Mouse (Mus musculus) forelimb bud, embryonic 11.5 days (tissue): ENCODE measurements around the gene P2ry6.

Experiments used
- DNase-seq: peaks from one replicate; pipeline ENCODE4 v3.0.0-alpha.2; 2012; ENCODE audit warnings: low read depth, low spot score

P2ry6 gene

DNA sequence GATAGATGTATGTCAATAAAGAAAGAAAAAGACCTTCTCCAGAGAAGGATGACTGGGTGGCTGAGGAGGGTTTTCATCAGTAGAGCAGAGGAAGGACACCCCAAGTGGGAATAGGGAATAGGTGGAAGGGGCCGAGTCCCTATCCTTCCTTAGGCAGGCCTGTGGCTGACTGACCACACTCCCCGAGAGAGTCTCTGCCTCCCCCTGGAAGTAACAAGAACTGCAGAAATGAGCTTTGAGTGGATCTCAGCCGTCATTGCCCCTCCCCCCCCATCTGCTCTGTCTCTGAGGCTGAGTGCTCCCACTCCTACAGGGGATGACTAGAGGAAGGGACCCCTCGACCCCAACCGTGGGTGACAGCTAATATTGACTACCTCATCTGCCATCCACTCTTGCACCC is 33.3 kb downstream of the P2ry6 start:
- no peak for DNase-seq

DNA sequence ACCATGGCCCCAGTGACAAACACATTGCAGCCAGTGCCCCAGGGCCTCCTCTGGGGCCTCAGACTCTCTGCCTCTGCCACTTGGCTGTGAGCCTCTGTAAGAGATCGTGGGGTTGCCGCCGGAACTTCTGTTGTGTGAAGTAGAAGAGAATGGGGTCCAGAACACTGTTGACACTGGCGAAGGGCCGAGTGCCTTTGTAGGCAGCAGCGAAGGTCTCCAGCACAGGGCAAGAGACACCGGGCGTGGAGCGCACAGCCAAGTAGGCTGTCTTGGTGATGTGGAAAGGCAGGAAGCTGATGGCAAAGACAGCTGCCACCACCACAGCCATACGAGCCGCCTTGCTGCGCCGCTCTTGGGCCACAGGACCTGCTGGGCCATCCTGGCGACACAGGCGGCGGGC is 36.3 kb downstream of the P2ry6 start:
- DNase-seq: no peak

DNA sequence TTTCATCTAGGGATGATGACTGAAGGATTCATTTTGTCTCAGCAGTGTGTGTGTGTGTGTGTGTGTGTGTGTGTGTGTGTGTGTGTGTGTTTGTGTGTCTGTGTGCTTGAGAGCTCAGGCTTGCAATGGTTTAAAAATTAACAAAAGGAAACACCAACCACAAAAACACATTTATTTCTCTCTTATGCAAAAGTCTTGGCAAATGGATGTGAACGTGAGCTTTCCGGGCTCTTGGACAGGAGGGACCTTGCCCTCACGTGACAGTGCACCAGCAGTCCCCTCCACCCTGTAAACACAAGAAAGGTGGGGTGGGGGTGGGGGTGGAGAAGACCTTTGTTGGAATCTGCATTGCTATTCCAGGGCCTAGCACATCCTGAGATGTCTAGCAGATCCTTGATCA is 37.0 kb downstream of the P2ry6 start:
- DNase-seq: no peak

DNA sequence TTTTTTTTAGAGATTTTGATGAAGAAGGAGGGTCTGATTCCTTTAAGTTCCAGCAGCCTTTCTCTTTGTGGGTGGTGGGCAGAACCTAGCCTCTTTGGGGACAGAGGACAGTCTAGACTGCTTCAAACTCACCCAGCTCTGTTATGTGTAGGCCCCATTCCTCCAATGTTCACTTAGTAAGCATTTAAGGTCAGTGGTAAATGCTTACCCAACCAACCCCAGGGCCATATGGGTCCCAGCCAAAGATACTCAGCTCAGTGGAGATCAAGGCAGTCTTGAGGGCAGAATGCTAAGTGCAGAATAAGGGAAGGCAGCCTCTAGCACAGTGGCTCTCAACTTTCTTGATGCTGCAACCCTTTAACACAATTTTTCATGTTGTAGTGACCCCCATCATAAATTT is 40.9 kb downstream of the P2ry6 start:
- no peak for DNase-seq

DNA sequence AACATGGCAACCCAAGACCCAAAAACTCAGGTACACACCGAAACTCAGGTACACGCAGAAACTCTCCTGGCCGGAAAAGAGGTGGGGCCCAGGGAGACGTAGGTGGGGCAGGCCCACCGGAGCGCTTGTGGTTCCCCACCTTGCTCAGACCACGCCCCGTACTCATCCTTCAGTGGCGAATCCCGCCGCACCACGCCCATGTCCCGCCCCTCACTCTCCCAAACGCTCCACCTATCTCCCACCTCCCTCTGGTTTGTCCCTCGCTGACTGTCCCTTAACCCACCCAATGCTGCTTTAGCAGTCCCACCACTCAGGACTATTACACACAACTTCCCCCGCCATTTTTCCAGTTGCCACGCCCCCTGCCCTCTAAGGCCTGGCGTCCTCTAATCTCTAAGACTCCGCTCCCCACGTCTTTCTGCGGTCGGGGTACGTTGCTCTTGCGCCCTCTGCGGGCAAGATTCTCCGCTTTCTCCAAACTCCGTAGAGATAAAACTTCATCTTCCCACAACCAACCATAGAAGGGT is 41.9 kb downstream of the P2ry6 start:
- peak; percentile 95 for DNase-seq

DNA sequence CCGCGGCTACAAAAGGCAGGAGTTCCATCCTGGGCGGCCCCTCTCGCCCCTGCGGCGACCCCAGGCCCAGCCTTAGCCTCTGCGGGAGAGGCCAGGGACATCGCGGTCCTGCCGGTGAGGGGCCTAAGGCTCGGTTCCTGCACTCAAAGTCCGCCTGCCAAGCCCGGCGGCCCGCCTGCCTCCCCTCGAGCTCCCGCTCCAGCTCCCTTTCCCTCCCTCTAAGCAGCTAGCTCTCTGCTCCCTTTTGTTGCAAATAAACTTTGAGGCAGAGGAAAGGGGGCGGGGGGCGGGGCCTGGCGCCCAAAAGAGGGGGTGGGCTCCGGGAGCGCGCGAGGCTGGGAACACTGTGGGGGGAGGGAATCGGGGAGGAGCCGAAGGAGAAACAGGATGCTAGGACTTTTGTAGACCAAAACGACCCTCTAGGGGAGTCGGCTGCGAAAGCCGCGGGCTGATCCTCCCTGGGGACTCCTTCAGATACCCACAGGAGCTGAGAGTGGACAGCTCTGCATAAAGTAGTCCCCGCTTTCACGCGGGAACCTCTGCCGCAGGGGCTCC is 42.4 kb downstream of the P2ry6 start, which contains the start of gene Arhgef17:
Gene Arhgef17 (minus strand): TSS at position 182 of the 555 bp plus-strand sequence.
- DNase-seq: peak; percentile 90

DNA sequence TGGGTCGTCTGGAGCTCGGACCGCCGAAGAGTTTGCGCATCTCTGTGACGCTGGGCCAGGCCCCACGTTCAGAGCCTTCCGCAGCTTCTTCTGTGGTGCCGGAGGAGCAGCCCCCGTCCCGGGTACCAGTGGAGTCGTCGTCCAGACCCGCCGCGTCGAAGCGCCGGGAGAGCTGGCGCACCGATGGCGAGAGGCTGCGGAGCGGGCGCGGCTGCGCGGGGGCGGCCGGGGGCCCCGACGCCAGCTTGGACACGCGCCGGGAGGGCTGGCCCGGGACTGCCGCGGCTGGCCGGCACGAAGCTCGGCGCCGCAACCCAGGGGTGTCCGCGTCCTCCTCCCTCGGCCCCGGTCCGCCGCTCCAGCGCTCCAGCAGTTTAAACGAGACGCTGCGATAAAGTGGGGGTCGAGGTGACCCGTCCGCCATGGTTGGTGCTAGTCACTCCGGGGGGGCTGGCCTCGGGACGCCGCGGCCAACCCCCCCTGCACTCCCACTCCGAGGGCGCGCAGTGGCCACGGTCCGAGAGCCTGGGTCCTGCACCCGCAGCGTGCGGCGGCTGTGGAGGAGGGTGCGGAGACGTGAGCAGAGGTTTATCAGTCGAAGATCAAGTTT is 43.0 kb downstream of the P2ry6 start:
- no peak for DNase-seq

DNA sequence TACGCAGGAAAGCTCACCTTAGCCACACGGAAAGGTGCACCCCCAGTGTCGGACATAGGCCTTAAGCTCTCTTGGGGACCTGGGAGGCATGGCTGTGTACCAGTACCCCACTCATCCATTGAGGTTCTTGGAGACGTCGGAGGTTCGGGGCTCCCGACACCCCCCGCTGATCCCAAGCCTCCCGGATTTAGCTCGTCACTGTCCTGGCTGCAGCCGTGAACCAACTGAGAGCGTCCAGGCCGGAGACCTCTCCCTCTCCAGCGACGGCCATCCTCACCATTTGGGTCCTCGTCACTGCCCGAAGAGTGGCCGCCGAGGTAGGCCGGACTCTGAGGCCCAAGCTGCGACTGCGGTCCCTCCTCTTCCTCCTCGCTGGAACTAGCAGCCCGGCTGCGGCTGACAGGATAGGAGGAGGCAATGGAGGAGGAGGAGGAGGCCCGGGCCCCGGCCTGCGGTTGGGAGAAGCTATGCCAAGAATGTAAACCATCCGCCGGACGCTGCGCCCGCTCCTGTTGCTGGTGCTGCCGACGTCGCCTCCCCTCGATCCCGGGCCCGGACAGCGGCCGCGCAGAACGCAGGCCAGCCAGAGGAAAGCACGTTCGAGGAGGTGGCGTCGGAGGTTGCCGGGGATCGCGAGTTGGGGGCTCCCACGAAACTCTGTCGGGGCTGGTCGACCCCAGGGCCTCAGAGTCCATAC is 43.7 kb downstream of the P2ry6 start:
- DNase-seq: peak; percentile 69

DNA sequence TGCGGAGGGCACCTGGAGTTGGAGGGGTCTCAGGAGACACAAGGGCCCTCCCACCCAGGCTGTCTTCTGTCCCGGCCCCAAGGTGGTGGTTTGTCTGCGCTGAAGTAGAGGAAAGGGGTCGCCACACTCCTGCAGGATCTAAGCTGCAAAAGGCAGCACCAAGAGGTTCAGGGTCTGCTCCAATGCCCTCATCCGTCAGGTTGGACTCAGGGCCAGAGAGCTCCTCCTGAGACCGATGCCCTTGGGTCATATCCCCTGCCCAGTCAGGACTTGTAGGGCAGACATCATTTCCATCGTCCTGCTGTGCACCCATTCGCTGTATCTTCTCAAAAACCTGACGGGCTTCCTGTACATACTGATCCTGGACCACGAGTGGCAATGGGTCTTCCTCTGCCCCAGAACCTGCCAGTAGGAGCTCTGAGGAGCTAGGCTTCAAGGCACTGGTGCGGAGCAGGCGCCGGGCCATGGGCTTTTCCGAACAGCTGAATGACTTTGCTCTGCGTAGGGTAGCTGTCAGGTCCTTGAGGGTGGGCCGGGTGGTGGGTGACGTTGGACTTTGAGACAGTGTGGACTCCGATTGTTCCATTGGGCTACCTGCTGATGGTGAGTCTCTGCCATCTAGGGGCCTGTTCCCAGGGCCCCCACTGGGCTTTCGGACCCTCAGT is 44.7 kb downstream of the P2ry6 start:
- no peak for DNase-seq

DNA sequence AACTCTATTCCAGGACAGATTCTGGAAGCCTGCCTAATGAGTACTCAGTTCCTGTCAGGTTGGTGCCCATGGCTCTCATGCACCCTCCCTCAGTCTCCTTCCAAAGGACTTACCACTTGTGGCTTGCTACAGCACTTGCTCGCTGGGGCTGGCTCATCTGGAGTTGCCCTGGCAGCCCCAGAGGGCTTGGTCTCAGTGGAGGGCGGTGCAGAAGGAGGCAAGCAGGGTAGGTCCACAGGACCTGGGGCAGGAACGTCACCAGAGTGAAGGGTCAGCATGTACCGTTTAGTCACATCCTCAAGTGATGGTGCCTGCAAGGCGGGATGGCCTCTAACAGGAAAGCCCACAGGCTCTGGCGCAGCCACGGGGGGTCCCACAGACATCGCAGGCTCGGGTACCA is 46.0 kb downstream of the P2ry6 start:
- no peak for DNase-seq

DNA sequence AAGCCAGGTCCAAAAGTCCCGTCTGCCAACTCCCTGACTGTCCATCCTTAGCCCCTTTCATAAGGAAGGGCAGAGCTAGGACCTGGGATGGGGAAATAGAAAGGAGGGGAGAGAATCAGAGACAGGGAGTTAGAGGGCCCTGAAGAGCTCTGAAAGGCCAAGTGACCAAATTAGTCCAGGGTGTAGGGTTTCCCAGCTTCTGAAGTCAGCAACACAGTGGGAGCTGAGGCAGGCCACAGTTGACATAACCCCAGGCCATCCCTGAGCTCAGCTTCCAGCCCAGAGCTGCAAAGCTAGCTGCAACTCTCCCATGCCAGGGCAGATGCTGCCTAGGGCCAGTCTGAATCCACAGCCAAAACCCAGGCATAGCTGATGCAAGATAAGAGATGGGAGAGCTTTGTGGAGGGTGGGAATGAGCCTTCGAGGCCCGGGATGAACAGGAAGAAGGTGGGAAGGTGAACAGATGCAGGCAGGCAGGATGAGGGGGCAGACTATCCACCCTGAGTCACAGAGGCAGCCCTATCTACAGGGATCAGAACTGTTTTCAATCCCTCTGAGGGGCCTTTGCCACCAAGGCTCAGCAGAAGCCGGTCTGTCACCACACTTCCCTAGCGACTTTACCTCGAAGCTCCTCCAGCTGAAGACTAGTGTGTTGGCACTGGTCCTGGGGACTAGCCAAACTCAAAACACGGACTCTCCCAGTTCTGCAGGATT is 47.0 kb downstream of the P2ry6 start:
- DNase-seq: no peak

DNA sequence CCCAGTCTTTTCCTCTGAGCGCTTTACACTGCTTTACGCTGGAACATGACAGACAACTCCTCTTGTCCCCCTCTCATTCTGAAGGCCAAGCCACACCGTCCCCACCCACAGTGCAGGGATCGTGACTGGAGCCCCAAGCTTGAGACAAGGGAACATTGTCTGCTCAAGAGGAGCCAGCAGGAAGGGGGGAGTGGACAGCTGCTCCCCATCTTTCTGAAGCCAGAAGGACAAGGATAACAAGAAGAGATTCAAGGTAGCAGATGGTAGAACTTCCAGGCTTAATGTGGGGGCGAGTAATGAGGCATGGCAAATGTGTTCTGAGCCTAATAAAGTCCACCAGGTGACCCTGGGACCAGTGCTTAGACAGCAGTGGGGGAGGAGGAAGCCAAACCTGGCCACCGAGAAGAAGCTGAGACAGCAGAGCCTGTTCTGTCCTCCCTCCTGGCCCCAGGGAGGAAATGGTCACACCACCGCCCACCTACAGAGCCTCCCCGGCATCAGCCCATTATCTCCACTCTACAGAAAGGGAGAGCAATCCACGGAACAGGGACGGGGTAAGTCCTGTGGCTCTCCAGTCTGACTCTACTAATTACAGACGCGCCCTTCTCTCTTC is 48.0 kb downstream of the P2ry6 start:
- DNase-seq: no peak

DNA sequence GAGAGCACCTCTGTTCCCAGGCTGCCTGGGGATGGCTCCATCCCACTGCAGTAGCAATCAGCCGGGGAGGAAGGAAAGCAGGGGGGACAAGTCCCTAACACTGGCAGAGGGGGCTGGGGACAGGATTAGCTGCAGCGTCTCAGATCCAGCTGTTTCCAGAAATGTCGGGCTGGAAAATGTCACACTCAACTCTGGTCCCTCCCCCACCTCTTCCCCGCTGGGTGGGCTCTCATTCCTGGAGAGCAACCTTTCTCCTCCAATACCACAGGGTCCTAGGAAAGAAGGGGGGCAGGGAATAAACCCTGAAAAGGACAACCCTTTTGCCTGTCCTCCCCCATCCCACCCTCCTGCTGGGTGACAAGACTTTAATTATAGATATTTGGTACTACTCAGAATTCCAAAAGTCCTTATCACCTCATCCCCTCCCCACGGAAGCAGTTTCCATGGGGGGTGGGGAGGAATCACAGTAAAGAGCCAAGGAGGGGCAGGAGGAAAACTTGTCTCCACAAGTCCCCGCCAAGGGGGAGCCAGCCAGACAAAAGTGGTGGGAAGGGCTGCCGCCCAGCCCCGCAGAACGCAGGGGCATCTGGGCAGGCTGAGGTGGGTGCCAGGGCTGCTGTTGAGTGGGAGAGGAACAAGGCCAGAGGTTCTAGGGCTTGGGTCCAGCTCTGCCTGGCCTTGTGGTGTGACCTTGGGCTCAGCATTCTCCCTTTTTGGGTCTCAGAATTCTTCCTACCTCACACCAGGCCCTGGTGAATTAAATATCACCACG is 49.6 kb downstream of the P2ry6 start:
- peak; percentile 33 for DNase-seq

DNA sequence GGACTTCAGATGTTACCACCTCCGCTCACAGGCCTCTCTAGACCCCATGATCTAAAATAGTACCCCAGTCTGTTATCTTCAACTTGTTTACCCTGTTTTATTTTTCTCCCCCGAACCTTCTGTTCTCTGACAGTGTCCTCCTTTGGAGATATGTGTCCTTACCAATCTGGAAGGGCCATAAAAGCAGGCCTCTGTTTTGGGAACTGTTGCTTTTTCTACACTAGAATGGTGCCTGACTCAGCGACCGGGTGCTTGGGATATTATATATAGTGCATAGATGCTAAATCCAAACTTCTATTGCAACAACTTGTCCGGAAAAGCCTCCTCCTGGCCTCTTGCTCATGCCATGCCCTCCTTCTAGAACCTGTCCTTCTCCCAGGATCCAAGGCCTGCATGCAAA is 50.2 kb downstream of the P2ry6 start:
- DNase-seq: no peak

DNA sequence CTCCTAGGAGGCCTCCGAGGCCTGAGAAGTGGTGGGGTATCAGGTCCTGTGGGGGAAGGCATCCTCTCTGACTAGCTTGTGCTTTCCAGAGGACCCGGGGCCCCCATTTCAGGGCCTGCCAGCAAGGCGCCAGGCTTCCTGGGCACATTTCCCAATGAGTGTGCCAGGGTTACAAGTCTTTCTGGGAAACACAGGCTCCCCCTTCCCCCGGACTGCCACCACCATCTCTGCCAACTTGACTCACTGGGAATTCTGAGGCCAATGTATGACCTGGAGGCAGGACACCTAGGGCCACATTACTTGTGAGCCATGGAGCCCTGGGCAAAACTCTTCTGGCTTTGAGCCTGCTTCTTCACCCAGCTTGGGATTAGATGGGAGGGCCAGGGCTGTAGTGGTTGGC is 51.5 kb downstream of the P2ry6 start:
- DNase-seq: no peak

DNA sequence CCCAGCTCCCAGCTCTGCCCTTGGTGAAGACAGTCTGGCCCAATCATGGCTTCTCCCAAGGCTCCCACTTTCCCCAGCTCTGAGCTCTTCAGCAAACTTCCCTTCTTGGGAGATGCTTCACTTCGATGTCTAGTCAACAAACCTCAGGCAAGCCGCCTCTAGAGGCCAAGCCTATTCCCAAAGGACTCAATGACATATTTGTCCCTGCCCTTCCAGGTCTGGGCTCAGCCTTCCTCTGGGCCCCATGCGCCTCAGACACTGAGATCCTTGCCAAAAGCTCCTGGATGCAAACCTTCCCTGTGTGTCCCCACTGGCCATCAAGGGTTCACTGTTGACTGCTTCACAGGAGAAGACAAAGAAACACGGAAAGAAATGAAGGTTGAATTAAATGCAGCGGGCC is 53.2 kb downstream of the P2ry6 start:
- no peak for DNase-seq

DNA sequence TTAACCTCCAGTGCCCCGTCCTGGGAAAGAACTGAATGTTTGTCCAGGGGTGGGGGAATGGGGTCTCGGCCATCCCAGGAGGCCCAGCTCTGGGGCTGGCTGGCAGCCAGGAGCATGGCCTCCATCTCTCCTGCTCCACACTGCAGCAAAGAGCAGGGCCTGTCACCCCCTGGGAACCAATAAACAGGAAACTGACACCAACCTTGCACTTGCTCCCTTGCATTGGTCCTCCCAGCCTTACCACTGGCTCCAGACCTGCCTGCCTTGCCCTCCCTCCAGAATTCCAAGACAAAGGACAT is 54.7 kb downstream of the P2ry6 start:
- DNase-seq: peak; percentile 43

DNA sequence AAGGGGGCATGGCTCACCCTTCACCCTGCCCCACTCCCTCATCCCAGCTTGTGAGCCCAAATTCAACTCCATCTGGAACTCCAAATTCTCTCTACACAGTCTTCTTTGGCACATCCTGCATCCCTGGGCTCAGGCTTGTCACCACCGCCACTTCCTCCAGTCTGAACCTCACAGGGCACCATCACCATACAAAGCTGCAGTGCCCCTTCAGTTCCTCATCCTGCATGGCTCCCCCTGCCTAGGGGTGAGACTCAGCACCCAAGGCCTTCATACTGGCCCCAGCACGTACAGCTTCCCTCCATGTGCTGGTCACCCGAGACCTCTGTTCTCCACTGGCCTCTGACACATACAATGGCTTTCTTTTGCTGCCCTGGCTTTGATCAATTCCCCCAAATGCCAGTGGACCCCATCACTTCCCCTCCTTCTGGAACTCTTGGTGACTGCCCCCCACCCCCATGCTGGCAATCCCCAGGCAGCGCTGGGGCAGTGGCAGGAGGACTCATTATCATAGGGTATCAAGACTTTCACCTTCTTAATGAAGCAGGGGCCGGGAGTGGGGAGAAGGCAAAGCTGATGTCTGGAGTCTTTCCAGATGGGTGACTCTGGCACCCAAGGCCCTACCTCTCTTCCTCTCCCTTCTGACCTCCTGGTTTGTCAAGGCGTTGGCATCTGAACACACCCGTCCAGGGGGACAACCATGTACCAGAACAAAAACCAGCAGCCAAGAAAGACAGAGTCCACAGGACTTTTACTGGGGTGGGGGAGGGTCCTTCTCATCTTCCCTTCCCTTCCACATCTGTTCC is 55.2 kb downstream of the P2ry6 start:
- no peak for DNase-seq

DNA sequence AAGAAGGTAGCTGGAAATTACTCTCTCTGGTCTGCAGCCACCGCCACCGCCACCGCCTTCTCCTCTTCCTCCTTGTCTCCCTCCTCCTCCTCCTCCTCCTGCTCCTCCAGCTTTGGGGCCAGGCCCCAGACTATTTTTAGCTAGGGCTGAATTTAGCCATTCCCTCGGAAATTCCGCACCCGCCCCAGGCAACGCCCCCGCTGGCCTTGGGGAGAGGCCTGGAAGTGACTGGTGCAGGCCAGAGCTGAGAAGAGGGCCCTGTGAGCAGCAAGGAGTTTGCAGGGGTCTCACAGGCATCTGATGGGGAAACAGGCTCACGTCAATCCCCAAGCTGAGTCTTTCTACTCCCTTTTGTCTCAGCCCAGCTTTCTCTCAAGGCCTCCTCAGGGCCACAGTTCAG is 56.3 kb downstream of the P2ry6 start:
- no peak for DNase-seq

DNA sequence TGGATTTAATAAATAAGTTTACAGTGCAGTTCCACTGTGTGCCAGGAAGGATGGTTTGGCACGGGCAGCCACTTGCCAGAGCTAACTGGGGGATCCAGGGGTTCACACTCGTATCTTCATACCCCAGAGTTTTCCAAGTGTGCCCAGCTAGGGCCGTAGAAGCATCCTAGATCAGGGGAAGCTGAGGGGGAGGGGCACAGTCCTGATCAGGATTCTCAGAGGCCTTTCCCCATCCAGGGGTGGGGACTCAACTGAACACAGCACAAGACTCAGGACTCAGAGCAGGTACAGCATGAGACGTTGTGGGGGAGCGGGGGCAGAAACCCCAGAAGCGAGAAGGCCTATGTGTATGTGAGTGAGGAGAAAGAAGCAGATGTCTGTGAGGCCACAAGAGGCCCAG is 56.7 kb downstream of the P2ry6 start:
- DNase-seq: no peak
